ENCODE assay signal across 10 mouse cellular contexts in genomic region chr6:108700638-108701343, GRCm38 (mm10). TPM values are rescaled to one million over a fixed set of nuclear protein-coding genes. Genes with fewer than 3 reads are reported as not detected.
DNase-seq lines count a peak whose midpoint lies in the region; ATAC-seq and TF ChIP-seq lines count a peak whose summit lies in the region.
"Had no signal": no experiment of that assay in that cellular context is flagged by ENCODE, and none has a peak within 500 bp of the region (broad histone marks: within the 10 kb centered on the region; RNA-seq: fewer than 3 reads in every experiment).

No protein-coding gene starts in this region.

- H3K4me1 ChIP-seq in kidney, embryonic 15.5 days, result peaks cover 6% of the 10 kb centered on the region
- 0 out of 2 replicates have a peak, but pooled peaks cover 4% of the 10 kb centered on the region for H3K4me1 ChIP-seq in embryonic facial prominence, embryonic 12.5 days
- H3K4me1 ChIP-seq in midbrain, embryonic 16.5 days (ENCODE audit: control insufficient read depth, insufficient read depth, low read length), result peaks cover 12% of the 10 kb centered on the region; the same call in 1 of the 2 replicates
- H3K4me1 ChIP-seq in kidney, adult 2 months (ENCODE audit: control insufficient read depth, insufficient read depth, low read length), result no peaks in the 10 kb centered on the region; the same call in 1 of the 2 replicates

- DNase-seq in kidney, adult 9 months, result no peak
- DNase-seq in layer of hippocampus, adult 18-20 months (ENCODE audit: low spot score in 2 of 2), result peak; percentile 43 to 78
- no peak for DNase-seq in gastrocnemius, adult 2 months
- no peak for DNase-seq in kidney, adult 2 months
- no peak for DNase-seq in cerebellum, postnatal 36 days
- DNase-seq: cerebellum, adult 9-10 months; kidney, adult 18-20 months had no signal

- H3K27ac ChIP-seq in kidney, embryonic 15.5 days, result no peak overlapping the region
- H3K27ac ChIP-seq in embryonic facial prominence, embryonic 12.5 days, result no peak overlapping the region
- H3K27ac ChIP-seq in midbrain, embryonic 16.5 days (ENCODE audit: low read length), result no peak overlapping the region
- H3K27ac ChIP-seq in gastrocnemius, adult 2 months, result no peak overlapping the region
- no peak overlapping the region for H3K27ac ChIP-seq in kidney, adult 2 months (ENCODE audit: insufficient read depth, low read depth, low read length)

- H3K9ac ChIP-seq in kidney, embryonic 15.5 days, result no peak overlapping the region
- H3K9ac ChIP-seq in embryonic facial prominence, embryonic 12.5 days, result no peak overlapping the region
- no peak overlapping the region for H3K9ac ChIP-seq in midbrain, embryonic 16.5 days (ENCODE audit: low read depth, low read length)

- TF ChIP-seq POLR2A in kidney, adult 2 months (IDR thresholded peaks at IDR 0.05; ENCODE audit: low read depth, low read length), result no peak

- peak; percentile 42; the same call in 1 of the 2 replicates for ATAC-seq in kidney, embryonic 15.5 days (replicated peaks; ENCODE audit: low FRiP score)
- ATAC-seq in embryonic facial prominence, embryonic 12.5 days (ENCODE audit: insufficient number of reproducible peaks, insufficient read depth, low FRiP score, low TSS enrichment), result no peak
- ATAC-seq in midbrain, embryonic 16.5 days, result peak; percentile 71

- H3K36me3 ChIP-seq in kidney, embryonic 15.5 days, result no peaks in the 10 kb centered on the region
- H3K36me3 ChIP-seq in embryonic facial prominence, embryonic 12.5 days, result no peaks in the 10 kb centered on the region
- no peaks in the 10 kb centered on the region for H3K36me3 ChIP-seq in midbrain, embryonic 16.5 days (ENCODE audit: control insufficient read depth, insufficient read depth, low read length)
- H3K36me3 ChIP-seq in kidney, adult 2 months (ENCODE audit: control insufficient read depth, insufficient read depth, low read length), result no peaks in the 10 kb centered on the region

- no peak overlapping the region for H3K4me3 ChIP-seq in kidney, embryonic 15.5 days (replicated peaks)
- no peak overlapping the region for H3K4me3 ChIP-seq in embryonic facial prominence, embryonic 12.5 days
- no peak overlapping the region; the same call in 1 of the 2 replicates for H3K4me3 ChIP-seq in midbrain, embryonic 16.5 days (ENCODE audit: low read depth, low read length)
- no peak overlapping the region for H3K4me3 ChIP-seq in gastrocnemius, adult 2 months
- H3K4me3 ChIP-seq in kidney, adult 2 months (ENCODE audit: insufficient read depth, low read depth, low read length), result no peak overlapping the region

- TF ChIP-seq CTCF in gastrocnemius, adult 2 months (IDR thresholded peaks at IDR 0.05), result no peak
- no peak for TF ChIP-seq CTCF in kidney, adult 2 months (conservative IDR thresholded peaks at IDR 0.05; ENCODE audit: insufficient read depth, insufficient read length, low read depth, low read length)

- H3K27me3 ChIP-seq in kidney, embryonic 15.5 days, result no peaks in the 10 kb centered on the region
- H3K27me3 ChIP-seq in embryonic facial prominence, embryonic 12.5 days, result no peaks in the 10 kb centered on the region; the same call in 1 of the 2 replicates
- no peaks in the 10 kb centered on the region for H3K27me3 ChIP-seq in midbrain, embryonic 16.5 days (ENCODE audit: control insufficient read depth, insufficient read depth, low read depth, low read length)
- no peaks in the 10 kb centered on the region for H3K27me3 ChIP-seq in kidney, adult 2 months (replicated peaks; ENCODE audit: control insufficient read depth, insufficient read depth, low read length)

- intact Hi-C loops in gastrocnemius, adult 2 months (cut with DNase I), result no loop called here

- no peaks in the 10 kb centered on the region for H3K9me3 ChIP-seq in kidney, embryonic 15.5 days (replicated peaks)
- no peaks in the 10 kb centered on the region for H3K9me3 ChIP-seq in embryonic facial prominence, embryonic 12.5 days
- H3K9me3 ChIP-seq in midbrain, embryonic 16.5 days (replicated peaks; ENCODE audit: control insufficient read depth, low read length, poor library complexity, severe bottlenecking), result no peaks in the 10 kb centered on the region

- WGBS in kidney, embryonic 15.5 days, result 21% methylated on average over 17 of the region's 17 CpGs
- 28% methylated on average over 17 of the region's 17 CpGs for WGBS in embryonic facial prominence, embryonic 12.5 days
- 17% methylated on average over 17 of the region's 17 CpGs for WGBS in midbrain, embryonic 16.5 days
- 54% methylated on average over 17 of the region's 17 CpGs for WGBS in kidney, adult 2 months

- peak overlapping the region; percentile 48 for H3K4me2 ChIP-seq in kidney, embryonic 15.5 days
- H3K4me2 ChIP-seq in embryonic facial prominence, embryonic 12.5 days (replicated peaks), result peak overlapping the region; percentile 24; the same call in 1 of the 2 replicates
- H3K4me2 ChIP-seq in midbrain, embryonic 16.5 days (ENCODE audit: low read length), result peak overlapping the region; percentile 40

RNA-seq across cellular contexts. Expression of gene Bhlhe40, which starts 40.4 kb away (rescaled TPM):
- polyA plus RNA-seq in kidney, embryonic 15.5 days (2015; fragmentation: Nextera tagmentation; extraction: Ambion mirVana), result 15.9 and 16.0 TPM in 2 replicates
- polyA plus RNA-seq in embryonic facial prominence, embryonic 12.5 days (2016; fragmentation: Nextera tagmentation; extraction: Ambion mirVana), result 3.1 and 3.6 TPM in 2 replicates
- 100 to 1,000 TPM; 119 to 123 TPM for total RNA-seq in layer of hippocampus, adult 18-20 months (2021)
- 6.6 and 7.8 TPM in 2 replicates for polyA plus RNA-seq in midbrain, embryonic 16.5 days (2015; fragmentation: Nextera tagmentation; extraction: Ambion mirVana)
- total RNA-seq in gastrocnemius, adult 2 months (2021), result 100 to 1,000 TPM in 1 of 2 experiments, 10 to 100 TPM in 1; 70.0 to 124 TPM
- polyA plus RNA-seq in kidney, adult 2 months (2012; rRNA removed), result 38.0 and 39.5 TPM in 2 replicates

Comparison
In these comparisons a context has a peak if more than half of its experiments do, and no peak if none do; other contexts are left out.
1. DNase-seq: peak in layer of hippocampus, adult 18-20 months (2 of 2); none in kidney, adult 9 months (single experiment), gastrocnemius, adult 2 months (single experiment), kidney, adult 2 months (single experiment) and cerebellum, postnatal 36 days (0 of 2).
2. Peak in every context shown above with its lines, with median percentiles within 50 percentile points of each other: H3K4me2 ChIP-seq.